Mouse (Mus musculus): ENCODE data around the gene 4930442H23Rik.

- TF ChIP-seq CTCF (IDR thresholded peaks at IDR 0.05): no peak
- TF ChIP-seq EP300 (IDR thresholded peaks at IDR 0.05): no peak
These were observed 49.6 kb upstream of the 4930442H23Rik start for GRCm38 (mm10) chr10:81233226-81233585.

All from lung, postnatal 0 days (tissue).